ENCODE assay signal across 11 mouse cellular contexts in genomic region chr8:117278234-117278633, GRCm38 (mm10). TPM values are rescaled to one million over a fixed set of nuclear protein-coding genes. Genes with fewer than 3 reads are reported as not detected.
DNase-seq lines count a peak whose midpoint lies in the region.
"Had no signal": no experiment of that assay in that cellular context is flagged by ENCODE, and none has a peak within 500 bp of the region (broad histone marks: within the 10 kb centered on the region; RNA-seq: fewer than 3 reads in every experiment).

No protein-coding gene starts in this region.

- H3K27me3 ChIP-seq in hindbrain, embryonic 10.5 days (ENCODE audit: insufficient read depth, poor library complexity, severe bottlenecking) = no peaks in the 10 kb centered on the region

- peak; percentile 51 for DNase-seq in thymus, postnatal 0 days (ENCODE audit: low spot score)
- no peak for DNase-seq in thymus, postnatal 36 days
- DNase-seq in hindbrain, embryonic 10.5 days (ENCODE audit: low spot score) = no peak
- DNase-seq in retina, postnatal 1 day = no peak
- no peak for DNase-seq in embryo, embryonic 9.5 days (ENCODE audit: extremely low spot score)
- DNase-seq in lung, postnatal 25 days (ENCODE audit: low spot score) = no peak
- DNase-seq in B cell, adult 2 months = no peak
- DNase-seq: heart, adult 18-20 months; kidney, postnatal 14 days; lung, postnatal 10 days had no signal

- WGBS in hindbrain, embryonic 10.5 days = 85% methylated on average over 10 of the region's 10 CpGs
- 76% methylated on average over 10 of the region's 10 CpGs for WGBS in macrophage (ENCODE audit: missing documents)

- no peaks in the 10 kb centered on the region for H3K9me3 ChIP-seq in hindbrain, embryonic 10.5 days

- H3K36me3 ChIP-seq in hindbrain, embryonic 10.5 days = peaks cover 37% of the 10 kb centered on the region
- H3K36me3 ChIP-seq in macrophage (ENCODE audit: inconsistent target) = no peaks in the 10 kb centered on the region

- H3K4me3 ChIP-seq in hindbrain, embryonic 10.5 days = peak overlapping the region; percentile 30; the same call in 1 of the 2 replicates
- no peak overlapping the region for H3K4me3 ChIP-seq in macrophage (ENCODE audit: inconsistent target)

- H3K4me1 ChIP-seq in hindbrain, embryonic 10.5 days (replicated peaks) = peaks cover 59% of the 10 kb centered on the region

- peaks cover 98% of the 10 kb centered on the region for H3K79me2 ChIP-seq in macrophage (ENCODE audit: inconsistent target)

- peak overlapping the region; percentile 81 for H3K27ac ChIP-seq in hindbrain, embryonic 10.5 days
- 0 out of 2 replicates have a peak overlapping the region, but pooled peaks have one; percentile 17 for H3K27ac ChIP-seq in macrophage

RNA-seq across cellular contexts. Expression of gene Cmip, which starts 21.4 kb away (rescaled TPM):
- 31.9 and 39.9 TPM in 2 replicates for polyA plus RNA-seq in thymus, postnatal 0 days (2015; fragmentation: Nextera tagmentation; extraction: Ambion mirVana)
- 10.6 and 14.0 TPM in 2 replicates for polyA plus RNA-seq in hindbrain, embryonic 10.5 days (2016; fragmentation: Nextera tagmentation; extraction: Ambion mirVana)
- total RNA-seq in macrophage (2018; cell fraction: chromatin; rRNA removed) = 100 to 1,000 TPM in 23 of 26 experiments, 10 to 100 TPM in 3; 61.7 to 168 (median 115) TPM
- 10 to 100 TPM; 66.7 to 95.6 (median 83.4) TPM for total RNA-seq in macrophage (2018; cell fraction: cytosol; rRNA removed)
- total RNA-seq in macrophage (2018; cell fraction: nucleus; rRNA removed) = 10 to 100 TPM; 49.1 to 97.6 (median 85.9) TPM
- polyA plus RNA-seq in macrophage (2018) = 47.6 to 64.8 TPM (median 62.8 TPM) in 3 replicates
